Mouse (Mus musculus) thymus, adult 2 months (tissue): Measurements from ENCODE around the gene Acsf3. TPM values are rescaled to one million over a fixed set of nuclear protein-coding genes. Genes with fewer than 3 reads are reported as not detected.

Experiments
- DNase-seq: peaks from one replicate; pipeline ENCODE4 v3.0.0; 2021
- H3K27ac ChIP-seq: fragments of 200-500 bp; 2 replicates; pipeline ENCODE4 v1.5.1; 2012; ENCODE audit warnings: low read length, control low read depth; ENCODE audit not compliant: control insufficient read depth, insufficient read depth
- H3K27me3 ChIP-seq: fragments of 200-500 bp; 2 replicates; pipeline ENCODE4 v1.6.1; 2012; ENCODE audit warnings: mild to moderate bottlenecking, low read length, moderate library complexity, mixed read lengths; ENCODE audit not compliant: control insufficient read depth, insufficient read depth
- H3K36me3 ChIP-seq: fragments of 200-500 bp; 2 replicates; pipeline ENCODE4 v1.6.1; 2012; ENCODE audit warnings: mild to moderate bottlenecking, low read length, moderate library complexity; ENCODE audit not compliant: control insufficient read depth, insufficient read depth
- H3K4me1 ChIP-seq: fragments of 200-500 bp; replicated peaks from 2 replicates; pipeline ENCODE4 v1.6.1; 2012; ENCODE audit warnings: low read length; ENCODE audit not compliant: control insufficient read depth, insufficient read depth
- H3K4me3 ChIP-seq: fragments of 200-500 bp; 2 replicates; pipeline ENCODE4 v1.5.1; 2012; ENCODE audit warnings: mild to moderate bottlenecking, low read length, control low read depth, moderate library complexity; ENCODE audit not compliant: control insufficient read depth, insufficient read depth
- CTCF ChIP-seq: fragments of 200-500 bp; IDR thresholded peaks from 2 replicates; pipeline ENCODE4 v1.5.1; 2012; ENCODE audit warnings: mild to moderate bottlenecking, control low read depth, low read length, moderate library complexity, borderline replicate concordance; ENCODE audit not compliant: control insufficient read depth, poor library complexity, insufficient read depth; ENCODE audit errors: extremely low read depth
- POLR2A ChIP-seq: fragments of 200-500 bp; IDR thresholded peaks from 2 replicates; pipeline ENCODE4 v1.6.1; 2012; ENCODE audit warnings: mild to moderate bottlenecking, low read length, control low read depth, moderate library complexity; ENCODE audit not compliant: control insufficient read depth, poor library complexity, insufficient read depth; ENCODE audit errors: extremely low read depth
- WGBS: fragments of 180-500 bp; shearing (Covaris S2); methylation state at CpG from one replicate; pipeline ENCODE4 v1.1.7; 2018; 5-methylcytosine and 5-hydroxymethylcytosine counted together
- polyA plus RNA-seq: library from polyadenylated mRNA; depleted of rRNA; stranded (reverse); fragments of >200 nt; gene quantifications from 2 replicates; pipeline ENCODE4 v1.2.3, GENCODE M21; 2012

Acsf3 gene
- polyA plus RNA-seq, 1 experiment: 17.5 TPM

GRCm38 (mm10) chr8:122766647-122767200 is 8.6 kb upstream of the Acsf3 start:
- Histone ChIP-seq H3K36me3 (no peaks in the 10 kb centered on the region), H3K27me3 (no peaks in the 10 kb centered on the region), H3K27ac (no peak overlapping the region), H3K4me1 (peaks cover 66% of the 10 kb centered on the region), H3K4me3 (no peak overlapping the region)
- TF ChIP-seq CTCF (no peak), POLR2A (no peak)
- 90% methylated on average over 8 of the region's 8 CpGs for WGBS
- no peak for DNase-seq

GRCm38 (mm10) chr8:122767229-122767628 is 8.1 kb upstream of the Acsf3 start:
- H3K4me3 ChIP-seq: no peak overlapping the region
- H3K4me1 ChIP-seq: peaks cover 63% of the 10 kb centered on the region
- no peak overlapping the region for H3K27ac ChIP-seq
- WGBS: 50% methylated on average over 9 of the region's 9 CpGs
- H3K27me3 ChIP-seq: no peaks in the 10 kb centered on the region
- DNase-seq: no peak
- H3K36me3 ChIP-seq: no peaks in the 10 kb centered on the region
- TF ChIP-seq CTCF (no peak), POLR2A (no peak)

- peaks cover 63% of the 10 kb centered on the region for H3K4me1 ChIP-seq
- H3K27me3 ChIP-seq: no peaks in the 10 kb centered on the region
- 22% methylated on average over 24 of the region's 24 CpGs for WGBS
- TF ChIP-seq CTCF (no peak), POLR2A (no peak)
- H3K27ac ChIP-seq: no peak overlapping the region; the same call in 1 of the 2 replicates
- peak; percentile 69 for DNase-seq
- no peak overlapping the region for H3K4me3 ChIP-seq
- no peaks in the 10 kb centered on the region for H3K36me3 ChIP-seq
These were observed 5.8 kb upstream of the Acsf3 start for GRCm38 (mm10) chr8:122769251-122770058.

- TF ChIP-seq CTCF (no peak; the same call in 1 of the 2 replicates), POLR2A (no peak)
- Histone ChIP-seq H3K27me3 (no peaks in the 10 kb centered on the region), H3K4me1 (peaks cover 42% of the 10 kb centered on the region), H3K36me3 (no peaks in the 10 kb centered on the region), H3K27ac (peak overlapping the region; percentile 17; the same call in 1 of the 2 replicates), H3K4me3 (no peak overlapping the region)
- 15% methylated on average over 10 of the region's 10 CpGs for WGBS
- peak; percentile 67 for DNase-seq
These were observed 2.7 kb upstream of the Acsf3 start for GRCm38 (mm10) chr8:122772431-122773060.

GRCm38 (mm10) chr8:122777701-122778100 is 2.4 kb downstream of the Acsf3 start:
- Histone ChIP-seq H3K4me3 (no peak overlapping the region), H3K36me3 (no peaks in the 10 kb centered on the region), H3K27ac (no peak overlapping the region), H3K4me1 (peaks cover 14% of the 10 kb centered on the region), H3K27me3 (no peaks in the 10 kb centered on the region)
- WGBS: 97% methylated on average over 6 of the region's 6 CpGs
- DNase-seq: no peak
- no peak for TF ChIP-seq CTCF
- no peak for TF ChIP-seq POLR2A

GRCm38 (mm10) chr8:122778703-122779239 is 3.5 kb downstream of the Acsf3 start:
- WGBS: 95% methylated on average over 3 of the region's 3 CpGs
- no peak for TF ChIP-seq CTCF
- TF ChIP-seq POLR2A: no peak
- H3K36me3 ChIP-seq: no peaks in the 10 kb centered on the region
- DNase-seq: no peak
- no peaks in the 10 kb centered on the region for H3K27me3 ChIP-seq
- H3K4me3 ChIP-seq: no peak overlapping the region
- H3K4me1 ChIP-seq: peaks cover 8% of the 10 kb centered on the region
- H3K27ac ChIP-seq: no peak overlapping the region
